Mouse (Mus musculus) adrenal gland, postnatal 25 days (tissue): ENCODE results near the gene Wnt5b. TPM values are rescaled to one million over a fixed set of nuclear protein-coding genes. Genes with fewer than 3 reads are reported as not detected.
"Not testable (repeated sequence)": the region's sequence is repeated elsewhere in the genome, so short reads cannot be mapped to it uniquely, and the experiment has no call there.

Experiments
- DNase-seq: peaks from one replicate; pipeline ENCODE4 v3.0.0; 2021; ENCODE audit warnings: mixed read lengths
- total RNA-seq: library from RNA; stranded (reverse); gene quantifications from 2 replicates; pipeline ENCODE4 v1.2.3, GENCODE M21; 2021

Wnt5b gene
- total RNA-seq, 1 experiment from 2014 or later: 2.7 TPM

DNA sequence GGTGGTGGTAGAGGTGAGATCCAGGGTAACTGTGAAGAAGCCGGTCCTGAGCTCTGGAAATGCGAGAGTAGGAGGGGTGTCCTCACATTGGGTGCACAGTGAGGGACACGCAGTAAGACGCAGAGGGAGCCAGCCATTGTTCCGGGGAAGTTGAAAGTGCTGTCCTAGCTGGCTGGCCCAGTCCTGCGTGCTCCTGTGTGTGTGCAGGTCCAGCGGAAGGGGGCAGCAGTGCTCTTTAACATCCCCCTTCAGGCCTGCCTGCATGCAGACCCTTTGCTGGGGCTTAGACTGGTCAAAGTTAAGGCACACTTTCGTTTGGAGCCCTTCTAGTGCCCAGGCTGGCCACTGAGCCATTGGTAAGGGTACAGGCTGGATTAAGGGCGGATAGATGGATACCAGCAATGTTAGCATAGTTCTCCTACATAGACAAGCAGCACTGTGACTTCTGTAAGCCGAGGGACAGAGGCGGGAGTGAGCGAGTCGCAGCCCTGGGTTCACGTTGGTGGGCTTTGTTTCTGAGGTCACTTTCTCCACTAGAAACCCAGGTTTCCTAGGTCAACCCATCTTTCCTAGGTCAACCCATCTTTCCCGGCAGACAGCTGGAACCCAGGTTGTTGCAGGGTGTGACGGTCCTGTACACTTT is 61.1 kb downstream of the Wnt5b start:
- DNase-seq: peak; percentile 62

DNA sequence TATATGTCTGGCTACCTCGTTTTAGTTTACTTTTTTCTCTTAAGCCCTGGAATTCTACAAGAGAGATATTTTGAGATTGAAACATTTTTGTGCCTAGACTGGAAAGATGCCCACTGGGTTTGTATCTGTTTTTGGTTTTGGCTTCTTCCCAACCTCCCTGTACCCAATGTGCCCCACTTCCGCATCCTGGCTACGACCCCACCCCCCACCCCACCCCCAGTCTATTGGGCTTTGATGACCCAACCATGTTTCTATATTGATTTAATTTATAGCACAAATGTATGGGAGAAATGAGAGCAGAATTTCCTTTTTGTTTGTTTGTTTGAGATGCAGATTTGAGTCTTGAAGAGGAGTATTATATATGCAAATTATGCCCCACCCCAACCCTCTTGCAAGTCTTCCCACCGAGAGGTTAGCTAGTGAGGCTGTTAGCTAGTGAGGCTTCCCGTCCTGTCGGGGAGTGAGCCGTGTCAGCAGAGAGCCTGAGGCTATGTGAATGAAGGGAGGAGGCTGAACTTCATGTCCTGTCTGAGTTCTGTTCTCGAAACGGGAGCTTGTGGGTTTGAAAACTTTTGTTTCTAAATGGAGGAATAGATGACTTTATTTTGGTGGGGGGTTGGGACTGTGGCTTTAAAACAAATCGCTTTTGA is 62.3 kb downstream of the Wnt5b start:
- DNase-seq: not testable (repeated sequence)

DNA sequence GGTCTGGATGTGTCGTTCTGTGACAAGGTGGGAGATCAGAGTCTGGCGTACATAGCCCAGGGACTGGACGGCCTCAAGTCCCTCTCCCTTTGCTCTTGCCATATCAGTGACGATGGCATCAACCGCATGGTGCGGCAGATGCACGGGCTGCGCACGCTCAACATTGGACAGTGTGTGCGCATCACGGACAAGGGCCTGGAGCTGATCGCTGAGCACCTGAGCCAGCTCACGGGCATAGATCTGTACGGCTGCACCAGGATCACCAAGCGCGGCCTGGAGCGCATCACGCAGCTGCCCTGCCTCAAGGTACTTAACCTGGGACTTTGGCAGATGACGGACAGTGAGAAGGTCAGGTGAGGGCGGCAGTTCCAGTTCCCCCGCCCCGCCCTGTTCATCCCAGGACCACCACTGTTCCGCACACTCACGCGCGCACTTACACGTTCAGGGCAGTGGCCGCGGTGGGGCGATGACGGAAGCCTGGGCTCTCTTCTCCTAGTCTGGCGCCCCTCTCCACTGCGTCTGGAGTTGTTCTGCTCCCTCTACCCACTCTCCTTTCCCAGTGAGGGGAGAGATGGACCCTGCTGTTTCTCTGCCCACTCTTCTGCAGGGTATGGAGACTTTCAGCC is 63.3 kb downstream of the Wnt5b start:
- DNase-seq: peak; percentile 34

DNA sequence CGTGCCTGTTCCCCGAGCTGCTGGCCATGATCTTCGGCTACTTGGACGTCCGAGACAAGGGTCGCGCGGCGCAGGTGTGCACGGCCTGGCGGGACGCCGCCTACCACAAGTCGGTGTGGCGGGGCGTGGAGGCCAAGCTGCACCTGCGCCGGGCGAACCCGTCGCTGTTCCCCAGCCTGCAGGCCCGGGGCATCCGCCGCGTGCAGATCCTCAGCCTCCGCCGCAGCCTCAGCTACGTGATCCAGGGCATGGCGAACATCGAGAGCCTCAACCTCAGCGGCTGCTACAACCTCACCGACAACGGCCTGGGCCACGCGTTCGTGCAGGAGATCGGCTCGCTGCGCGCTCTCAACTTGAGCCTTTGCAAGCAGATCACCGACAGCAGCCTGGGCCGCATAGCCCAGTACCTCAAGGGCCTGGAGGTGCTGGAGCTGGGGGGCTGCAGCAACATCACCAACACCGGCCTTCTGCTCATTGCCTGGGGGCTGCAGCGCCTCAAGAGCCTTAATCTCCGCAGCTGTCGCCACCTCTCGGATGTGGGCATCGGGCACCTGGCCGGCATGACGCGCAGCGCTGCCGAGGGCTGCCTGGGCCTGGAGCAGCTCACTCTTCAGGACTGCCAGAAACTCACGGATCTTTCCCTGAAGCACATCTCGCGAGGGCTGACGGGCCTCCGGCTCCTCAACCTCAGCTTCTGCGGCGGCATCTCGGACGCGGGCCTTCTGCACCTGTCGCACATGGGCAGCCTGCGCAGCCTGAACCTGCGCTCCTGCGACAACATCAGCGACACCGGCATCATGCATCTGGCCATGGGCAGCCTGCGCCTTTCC is 64.1 kb downstream of the Wnt5b start:
- peak; percentile 50 for DNase-seq

DNA sequence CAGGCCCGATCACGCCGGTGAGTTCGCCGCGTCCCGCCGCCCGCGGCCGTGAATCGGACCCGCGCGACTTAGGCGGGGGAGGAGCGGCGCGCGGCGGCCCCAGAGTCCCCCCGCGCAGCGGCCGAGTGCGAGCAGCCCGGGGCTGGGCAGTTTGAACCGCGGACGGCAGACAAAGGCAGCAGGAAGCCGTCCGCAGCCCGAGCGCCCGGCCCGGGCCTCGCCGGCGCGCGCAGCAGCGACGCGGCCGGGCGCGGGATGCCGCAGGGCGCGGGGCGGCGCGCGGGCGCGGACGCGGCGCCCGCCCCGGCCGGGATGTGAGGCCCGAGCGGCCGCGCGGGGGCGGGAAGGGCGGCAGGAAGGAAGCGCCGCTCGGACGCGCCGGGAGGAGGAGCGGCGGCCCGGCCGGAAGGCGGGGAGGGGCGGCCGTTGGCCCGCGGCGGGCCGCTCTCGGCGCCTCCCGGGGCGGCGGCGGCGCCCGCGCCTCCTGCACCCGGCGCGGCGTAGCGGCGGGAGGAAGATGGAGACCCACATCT is 64.7 kb downstream of the Wnt5b start, which contains the start of gene Fbxl14:
TSS of gene Fbxl14 (plus strand) at position 326 of the 533 bp plus-strand sequence.
- peak; percentile 63 for DNase-seq

DNA sequence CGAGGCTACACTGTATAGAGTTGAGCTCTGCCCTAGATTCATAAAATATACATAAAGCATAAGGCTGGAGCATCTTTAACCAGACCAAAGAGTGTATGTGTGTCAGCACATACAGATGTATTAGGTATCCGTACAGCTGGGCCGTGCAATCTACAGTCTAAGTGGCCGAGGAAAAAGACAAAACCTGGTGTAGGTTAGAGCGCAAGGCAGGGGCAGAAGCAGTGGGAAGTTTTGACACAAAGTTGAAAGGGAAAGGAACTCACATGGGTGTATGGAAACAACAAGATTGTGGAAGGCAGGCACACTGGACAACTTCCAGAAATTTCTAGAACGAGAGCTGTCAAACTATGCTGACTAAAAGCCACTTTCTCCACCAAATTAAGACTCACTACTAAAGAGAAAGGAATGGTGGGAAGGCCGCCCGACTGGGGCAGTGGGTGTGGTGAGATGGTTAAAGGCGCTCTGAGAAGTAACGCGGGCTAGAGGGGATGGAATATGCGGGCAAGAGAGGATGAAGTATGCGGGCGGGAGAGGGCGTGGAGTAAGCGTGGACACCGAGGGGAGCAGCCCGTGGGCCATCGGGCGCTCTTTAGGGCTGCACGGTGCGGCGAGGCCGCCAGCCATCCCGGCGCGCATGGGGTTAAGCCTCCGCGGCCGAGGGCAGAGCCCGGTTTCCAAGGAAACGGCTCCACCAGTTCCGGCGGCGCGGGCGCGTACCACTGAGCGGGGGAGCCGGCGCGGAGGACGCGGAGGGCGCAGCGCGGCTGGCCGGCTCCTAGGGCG is 65.4 kb downstream of the Wnt5b start:
- peak; percentile 89 for DNase-seq

DNA sequence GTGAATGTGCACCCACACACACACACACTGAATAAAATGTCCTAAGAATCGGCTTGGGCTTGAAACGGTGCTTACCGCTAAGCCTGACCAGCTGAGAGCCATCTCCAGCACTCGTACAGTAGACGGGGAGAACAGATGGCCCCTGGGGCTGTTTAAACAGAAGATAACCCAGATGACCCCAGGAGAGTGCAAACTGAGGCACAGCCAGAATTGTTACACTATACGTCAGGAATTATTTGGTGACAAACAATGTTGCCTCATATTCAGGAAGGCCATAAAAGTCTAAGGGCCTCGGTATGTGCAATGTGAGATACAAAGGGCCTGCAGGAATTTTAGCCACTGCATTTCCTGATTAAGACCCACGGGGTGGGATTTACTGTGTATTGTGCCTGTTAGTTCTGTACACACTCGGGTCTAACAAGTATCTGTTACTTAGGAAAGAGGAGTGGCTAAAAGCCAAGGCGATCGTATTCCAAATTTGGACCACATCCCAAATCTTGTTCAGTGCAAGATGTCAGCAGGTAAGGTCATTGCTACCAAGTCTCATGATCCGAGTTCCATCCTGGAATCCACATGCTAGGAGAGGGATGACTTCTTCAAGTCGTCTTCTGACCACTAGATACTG is 66.3 kb downstream of the Wnt5b start:
- DNase-seq: no peak

DNA sequence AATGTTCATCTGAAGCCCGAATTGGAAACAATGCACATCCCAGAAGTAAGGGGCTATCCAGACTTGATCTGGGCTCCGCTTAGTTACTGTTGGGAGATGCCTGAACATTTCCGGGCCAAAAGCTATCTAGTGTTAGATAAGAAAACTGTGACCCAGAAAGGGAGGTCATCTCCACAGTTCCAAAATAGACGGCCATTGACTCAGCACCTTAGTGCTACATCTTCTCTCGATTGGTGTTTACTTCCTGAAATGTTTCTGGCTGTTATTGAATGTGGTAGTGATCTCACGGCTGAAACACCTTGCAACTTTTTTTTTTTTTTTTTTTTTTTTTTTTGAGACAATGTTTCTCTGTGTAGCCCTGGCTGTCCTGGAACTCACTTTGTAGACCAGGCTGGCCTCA is 68.2 kb downstream of the Wnt5b start:
- DNase-seq: no peak

DNA sequence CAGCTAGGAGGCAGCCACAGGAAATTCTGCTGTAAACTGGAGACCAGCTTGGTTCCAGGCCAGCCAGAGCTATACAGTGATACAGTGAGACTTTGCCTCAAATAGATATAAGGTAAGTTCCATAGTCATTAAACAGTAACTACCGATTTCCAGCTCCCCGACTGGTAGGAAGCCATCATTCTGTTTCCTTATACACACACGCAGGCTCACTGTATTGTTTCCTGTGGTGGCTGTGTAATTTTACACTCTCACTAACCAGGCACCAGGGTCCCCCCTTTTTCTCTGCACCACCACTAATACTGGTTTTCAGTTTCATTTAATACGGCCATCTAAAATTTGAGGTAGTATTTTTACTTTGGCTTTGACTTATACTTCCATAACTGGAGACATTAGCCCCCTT is 70.2 kb downstream of the Wnt5b start:
- no peak for DNase-seq

DNA sequence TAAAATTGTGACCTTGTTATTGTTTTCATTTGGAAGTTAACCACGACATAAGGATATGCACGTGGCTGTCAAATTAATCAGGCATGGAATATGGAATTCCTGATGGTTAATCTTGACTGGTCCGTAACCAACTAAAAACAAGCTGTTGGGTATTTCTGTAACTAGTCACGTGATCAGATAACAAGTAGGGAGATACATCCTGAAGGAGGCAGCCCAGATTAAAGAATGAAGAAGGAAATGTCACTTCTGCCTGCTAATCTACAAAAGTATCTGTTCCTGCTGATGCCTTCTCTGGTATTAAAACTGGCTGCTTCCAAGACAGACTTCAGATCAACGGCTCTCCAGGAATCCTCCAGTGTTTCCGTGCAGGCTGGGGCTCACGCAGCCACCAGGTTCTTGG is 70.7 kb downstream of the Wnt5b start:
- DNase-seq: no peak

DNA sequence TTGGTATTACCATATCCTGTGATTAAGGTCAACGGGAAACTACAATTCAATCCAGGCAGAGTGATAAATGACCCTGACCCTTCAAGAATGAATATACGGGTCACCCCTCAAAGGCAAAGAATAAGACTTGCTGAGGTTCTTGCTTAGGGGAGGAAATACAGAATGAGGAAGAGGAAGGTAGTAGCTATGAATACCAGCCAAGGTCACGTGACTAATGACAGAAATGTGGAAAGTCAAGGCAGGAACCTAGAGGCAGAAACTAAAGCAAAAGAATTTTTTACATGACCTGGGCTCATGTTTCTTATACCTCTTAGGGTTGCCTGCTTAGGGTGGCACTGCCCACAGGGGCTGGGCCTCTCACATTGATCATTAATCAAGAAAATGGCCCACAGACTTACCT is 71.4 kb downstream of the Wnt5b start:
- no peak for DNase-seq

DNA sequence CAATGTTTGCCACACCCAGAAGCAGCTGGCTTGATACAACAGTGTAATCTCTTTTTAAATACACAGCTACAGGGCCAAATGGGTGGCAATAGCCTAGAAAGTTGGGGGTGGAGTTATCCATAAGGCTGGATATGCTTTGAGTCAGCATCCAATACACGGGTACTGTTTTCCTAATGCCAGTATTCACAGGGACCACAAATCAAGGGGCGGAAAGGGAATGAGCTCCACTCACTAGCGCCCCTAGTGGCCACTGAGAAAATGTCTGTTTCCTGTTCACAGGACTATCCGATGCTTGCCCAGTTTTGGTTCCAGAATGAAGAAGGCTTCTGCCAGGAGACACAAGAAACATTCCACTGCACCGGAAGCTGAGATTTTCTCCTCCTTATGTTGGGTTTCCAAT is 72.0 kb downstream of the Wnt5b start:
- DNase-seq: peak; percentile 68

DNA sequence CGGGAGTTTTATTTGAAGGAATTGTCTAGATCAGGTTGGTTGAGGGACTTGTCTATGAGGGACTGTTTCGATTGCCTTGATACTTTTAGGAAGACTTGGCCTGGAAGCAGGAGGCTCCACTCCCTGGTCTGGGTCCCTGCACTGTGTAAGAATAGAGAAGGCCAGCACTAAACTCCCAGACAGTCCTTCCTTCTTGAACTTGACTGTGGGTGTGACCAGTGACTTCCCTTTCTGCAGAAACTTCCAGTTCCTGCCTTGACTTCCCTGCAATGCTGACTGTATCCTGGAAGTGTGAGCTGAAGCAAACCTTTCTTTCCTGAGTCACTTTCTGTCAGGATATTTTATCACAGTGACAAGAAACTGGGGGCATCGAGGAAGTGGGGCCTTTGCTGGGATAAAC is 73.4 kb downstream of the Wnt5b start:
- DNase-seq: no peak

DNA sequence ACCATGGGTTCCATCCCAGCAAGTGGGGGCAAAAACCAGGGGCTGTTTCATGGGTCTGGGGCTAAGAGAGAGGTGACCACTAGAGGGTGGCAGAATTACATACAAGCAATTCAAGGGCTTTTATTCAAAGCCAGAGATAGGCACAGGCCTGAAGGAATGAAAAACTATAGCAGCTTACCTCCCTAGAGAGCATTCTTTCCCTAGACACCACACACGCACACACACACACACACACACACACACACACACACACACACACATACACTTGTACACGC is 76.4 kb downstream of the Wnt5b start:
- no peak for DNase-seq

DNA sequence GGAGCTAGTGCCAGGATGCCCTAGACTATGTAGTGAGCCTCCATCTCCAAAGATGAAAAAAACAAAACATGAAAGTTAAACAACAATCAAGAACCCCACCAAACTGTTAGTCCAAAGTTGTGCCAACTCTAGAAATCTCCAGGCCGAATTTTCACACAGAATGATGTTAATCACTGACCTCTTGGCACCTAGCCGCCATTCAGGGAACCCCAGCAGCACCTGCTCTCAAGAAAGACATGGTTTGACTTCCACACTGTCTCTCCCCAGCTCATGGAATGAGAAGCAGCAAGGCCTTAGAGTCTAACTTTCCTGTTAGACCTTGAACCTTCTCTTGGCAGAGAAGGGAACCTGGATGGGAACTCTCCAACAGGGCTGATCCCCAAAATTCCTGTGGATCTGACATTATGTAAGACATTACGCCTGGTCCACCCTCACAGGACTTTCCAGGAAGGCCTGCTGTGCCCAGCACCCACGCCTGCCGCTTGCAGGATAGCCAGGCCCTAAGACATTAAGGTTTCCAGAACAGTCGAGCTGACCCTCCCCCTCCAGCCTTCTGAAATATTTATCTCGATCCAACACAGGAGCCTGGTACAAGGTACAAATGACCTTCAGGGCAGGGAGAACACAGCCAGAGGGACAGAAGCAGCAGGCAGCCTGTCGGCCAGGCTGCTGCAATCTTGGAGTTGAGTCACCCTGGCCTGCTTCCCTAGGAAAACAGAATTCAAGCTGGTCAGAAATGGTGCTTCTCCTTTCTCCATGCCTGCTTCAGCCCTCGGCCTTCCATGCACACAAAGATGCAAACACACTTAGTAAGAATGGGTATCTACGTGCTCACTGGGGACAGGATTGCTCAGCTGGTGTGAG is 77.0 kb downstream of the Wnt5b start:
- peak; percentile 50 for DNase-seq

DNA sequence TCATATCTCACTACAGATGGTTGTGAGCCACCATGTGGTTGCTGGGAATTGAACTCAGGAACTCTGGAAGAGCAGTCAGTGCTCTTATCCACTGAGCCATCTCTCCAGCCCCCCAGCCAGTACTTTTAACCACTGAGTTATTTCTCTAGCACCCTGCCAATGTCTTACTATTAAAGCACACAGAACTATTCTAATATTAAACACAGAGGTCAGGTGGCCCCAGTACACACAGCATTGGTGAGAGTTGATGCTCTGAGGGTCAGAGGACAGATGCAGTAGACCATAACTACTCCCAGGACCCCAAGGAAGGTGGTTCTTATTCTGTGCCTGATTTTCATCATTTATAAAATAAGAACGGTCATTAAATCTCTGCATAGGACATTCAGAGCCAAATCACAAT is 78.0 kb downstream of the Wnt5b start:
- no peak for DNase-seq

DNA sequence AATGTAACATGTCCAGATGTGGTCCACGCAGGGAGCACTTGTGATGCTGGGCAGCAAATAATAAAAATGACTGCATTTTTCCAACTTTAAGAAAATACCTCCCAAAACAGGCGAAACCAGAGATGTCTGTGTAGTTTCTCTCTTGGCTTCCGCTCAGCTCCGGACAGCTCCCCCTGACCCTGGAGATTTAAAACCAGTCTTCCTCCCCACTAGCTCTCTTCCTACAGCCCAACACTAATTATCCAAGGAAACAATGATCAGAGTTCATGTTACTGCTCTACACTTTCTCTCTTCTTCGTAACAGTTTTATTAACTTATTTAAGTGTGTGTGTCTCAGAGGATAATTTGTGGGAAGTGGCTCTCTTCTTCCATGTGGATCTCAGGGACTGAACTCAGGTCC is 83.8 kb downstream of the Wnt5b start:
- no peak for DNase-seq

DNA sequence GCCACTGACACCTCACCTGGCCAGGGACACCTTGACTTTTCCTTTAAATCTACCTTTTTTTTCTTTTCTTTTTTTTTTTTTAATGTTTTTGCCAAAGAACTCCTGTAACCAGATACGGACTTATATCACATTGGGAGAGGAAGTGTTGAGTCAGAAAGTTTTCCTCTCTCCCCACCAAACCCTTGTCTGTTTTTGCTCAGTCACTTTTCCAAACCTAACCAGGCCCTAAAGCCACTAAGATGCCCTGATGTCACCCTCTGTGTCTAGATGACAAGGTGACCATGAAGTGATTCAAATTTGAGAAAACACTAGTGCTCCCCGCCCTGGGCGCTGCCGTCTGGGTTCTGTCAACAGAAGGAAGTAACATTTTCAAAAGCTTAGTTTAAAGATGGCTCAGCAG is 85.1 kb downstream of the Wnt5b start:
- DNase-seq: no peak

DNA sequence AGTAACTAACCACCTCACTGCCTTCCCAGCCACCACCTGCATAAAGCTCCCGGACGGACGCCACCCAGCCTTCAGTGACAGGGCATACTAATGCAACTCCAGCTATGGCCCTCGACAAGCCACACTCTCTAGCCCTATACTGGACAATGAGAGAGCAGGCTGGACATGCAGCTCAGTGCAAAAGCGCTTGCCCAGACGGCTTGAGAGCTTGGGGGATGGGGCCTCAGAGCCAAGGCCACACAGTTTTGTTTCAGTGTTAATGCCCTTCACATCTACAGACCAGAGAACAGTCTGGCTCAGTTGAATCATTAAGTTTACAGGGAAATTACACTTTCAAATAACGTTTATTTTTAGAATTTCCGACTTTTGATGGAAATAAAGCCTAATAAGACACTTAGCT is 86.0 kb downstream of the Wnt5b start:
- peak; percentile 30 for DNase-seq

DNA sequence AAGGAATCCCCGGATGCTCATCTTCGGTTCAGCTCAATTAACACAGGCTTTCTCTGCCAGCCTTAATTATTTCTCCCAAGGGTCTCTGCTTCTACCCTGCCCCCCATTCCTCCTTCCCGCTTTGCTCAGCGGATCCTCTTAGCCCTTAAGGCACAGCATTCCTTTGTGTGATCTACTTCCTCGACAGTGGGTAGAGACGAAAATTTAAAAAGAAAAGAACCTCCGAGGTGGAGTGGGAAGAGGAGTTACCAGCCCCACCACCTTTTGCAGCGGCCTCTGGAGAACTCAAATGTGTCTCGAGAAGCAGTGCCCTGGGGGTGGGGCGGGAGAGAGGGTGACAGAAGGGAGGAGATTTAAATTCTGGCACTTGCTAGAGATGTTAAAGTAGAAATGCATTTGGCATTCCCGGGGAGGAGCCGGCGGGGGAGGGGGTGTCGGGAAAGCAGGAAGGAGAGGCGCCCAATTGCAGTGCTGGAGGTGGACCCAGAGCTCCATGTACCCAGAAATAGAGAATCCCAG is 92.1 kb downstream of the Wnt5b start:
- peak; percentile 60 for DNase-seq
